Mouse (Mus musculus) kidney, embryonic 14.5 days (tissue): ENCODE data around the gene Irf3. TPM values are rescaled to one million over a fixed set of nuclear protein-coding genes. Genes with fewer than 3 reads are reported as not detected.

ENCODE experiments used
- ATAC-seq: fragments of 200-750 bp; cut with Nextera tagmentation; 2 replicates; pipeline ENCODE4 v1.8.0; 2017; ENCODE audit warnings: moderate number of reproducible peaks, mild to moderate bottlenecking, moderate TSS enrichment, moderate library complexity; ENCODE audit not compliant: low FRiP score, low TSS enrichment
- H3K27ac ChIP-seq: fragments of 300-500 bp; sonication (generic); 2 replicates; pipeline ENCODE4 v1.5.1; 2014; ENCODE audit warnings: low read depth, mild to moderate bottlenecking, low read length, moderate library complexity, mixed read lengths
- H3K27me3 ChIP-seq: fragments of 300-500 bp; sonication (generic); 2 replicates; pipeline ENCODE4 v1.6.1; 2014; ENCODE audit warnings: mild to moderate bottlenecking, low read length; ENCODE audit not compliant: control insufficient read depth, insufficient read depth
- H3K36me3 ChIP-seq: fragments of 300-500 bp; sonication (generic); 2 replicates; pipeline ENCODE4 v1.6.1; 2014; ENCODE audit warnings: low read length, mixed read lengths; ENCODE audit not compliant: control insufficient read depth, insufficient read depth
- H3K4me1 ChIP-seq: fragments of 300-500 bp; sonication (generic); 2 replicates; pipeline ENCODE4 v1.6.1; 2014; ENCODE audit warnings: low read length, mixed read lengths; ENCODE audit not compliant: control insufficient read depth, insufficient read depth
- H3K4me2 ChIP-seq: fragments of 300-500 bp; sonication (generic); replicated peaks from 2 replicates; pipeline ENCODE4 v1.6.1; 2014; ENCODE audit warnings: low read depth, mild to moderate bottlenecking, low read length
- H3K4me3 ChIP-seq: fragments of 300-500 bp; sonication (generic); 2 replicates; pipeline ENCODE4 v1.5.1; 2014; ENCODE audit warnings: mild to moderate bottlenecking, low read length
- H3K9ac ChIP-seq: fragments of 300-500 bp; sonication (generic); 2 replicates; pipeline ENCODE4 v1.6.1; 2014; ENCODE audit warnings: low read depth, mild to moderate bottlenecking, low read length, moderate library complexity
- H3K9me3 ChIP-seq: fragments of 300-500 bp; sonication (generic); 2 replicates; pipeline ENCODE4 v1.6.1; 2016; ENCODE audit warnings: low read length; ENCODE audit not compliant: control insufficient read depth
- WGBS: fragments of 180-500 bp; shearing (Covaris S2); extraction: QIAGEN DNeasy Blood & Tissue Kit; methylation state at CpG from one replicate; pipeline ENCODE4 v1.1.7; 2014; 5-methylcytosine and 5-hydroxymethylcytosine counted together
- polyA plus RNA-seq: library from polyadenylated mRNA; unstranded; fragments of >200 nt; fragmentation: Nextera tagmentation; extraction: Ambion mirVana; gene quantifications from 2 replicates; pipeline ENCODE4 v1.2.1, GENCODE M21; 2014

The Irf3 gene
- polyA plus RNA-seq, 1 experiment from 2014 or later: 81.6 TPM

DNA sequence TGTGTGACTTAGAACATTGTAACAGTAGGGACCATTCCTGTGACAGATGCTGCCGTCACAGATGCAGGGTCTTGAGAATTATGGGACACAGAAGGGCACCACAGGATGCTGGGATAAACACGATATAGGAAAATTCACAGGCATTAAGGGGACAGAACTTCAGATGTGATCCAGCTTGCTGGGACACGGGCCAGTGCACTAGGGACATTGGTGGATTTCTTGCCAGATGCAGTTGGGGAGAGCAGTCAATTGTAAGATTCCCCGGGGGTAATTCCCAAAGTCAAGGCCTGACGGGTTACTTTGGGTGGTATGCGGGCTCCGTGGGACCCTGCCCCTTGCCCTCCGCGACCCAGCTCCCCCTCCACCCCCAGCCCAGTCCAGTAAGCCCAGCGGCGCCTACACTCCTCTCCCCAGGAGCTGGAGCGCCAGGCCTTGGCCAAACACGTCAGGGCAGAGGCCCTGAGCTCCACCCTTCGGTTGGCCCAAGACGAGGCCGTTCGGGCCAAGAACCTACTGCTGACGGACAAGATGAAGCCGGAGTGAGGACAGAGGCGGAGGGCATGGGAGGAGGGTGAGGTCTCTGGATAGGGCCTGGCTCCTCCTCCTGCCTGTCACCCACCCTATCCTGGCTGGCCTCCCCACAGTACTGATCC is 40.1 kb upstream of the Irf3 start:
- H3K4me1 ChIP-seq: 0 out of 2 replicates have a peak, but pooled peaks cover under 1% of the 10 kb centered on the region
- no peak overlapping the region for H3K27ac ChIP-seq
- H3K27me3 ChIP-seq: no peaks in the 10 kb centered on the region
- no peak overlapping the region for H3K4me3 ChIP-seq
- no peak overlapping the region for H3K9ac ChIP-seq
- no peak overlapping the region for H3K4me2 ChIP-seq
- WGBS: 67% methylated on average over 20 of the region's 20 CpGs
- no peaks in the 10 kb centered on the region for H3K9me3 ChIP-seq
- H3K36me3 ChIP-seq: peaks cover 4% of the 10 kb centered on the region; the same call in 1 of the 2 replicates
- ATAC-seq: no peak

DNA sequence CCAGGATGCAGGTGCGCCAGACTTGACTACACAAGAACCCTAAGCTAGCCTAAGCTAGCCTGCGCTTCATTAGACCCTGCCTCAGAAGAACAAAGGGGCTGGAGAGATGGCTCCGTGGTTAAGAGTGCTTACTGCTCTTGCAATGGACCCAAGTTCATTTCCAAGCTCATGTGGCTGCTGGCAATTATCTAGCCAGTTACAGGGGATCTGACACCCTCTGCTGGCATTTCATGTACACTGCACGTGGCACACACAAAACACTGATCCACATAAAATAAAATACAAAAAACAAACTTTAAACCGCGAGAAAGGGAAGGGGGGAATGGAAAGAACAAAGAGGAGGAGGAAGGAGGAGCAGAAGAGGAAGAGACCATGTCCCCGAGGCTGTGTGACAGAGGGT is 39.2 kb upstream of the Irf3 start:
- Histone ChIP-seq H3K27me3 (no peaks in the 10 kb centered on the region), H3K9ac (no peak overlapping the region), H3K4me1 (no peaks in the 10 kb centered on the region), H3K27ac (no peak overlapping the region), H3K4me3 (no peak overlapping the region), H3K36me3 (peaks cover 11% of the 10 kb centered on the region; the same call in 1 of the 2 replicates), H3K4me2 (no peak overlapping the region), H3K9me3 (no peaks in the 10 kb centered on the region)
- ATAC-seq: no peak
- 59% methylated on average over 7 of the region's 7 CpGs for WGBS

DNA sequence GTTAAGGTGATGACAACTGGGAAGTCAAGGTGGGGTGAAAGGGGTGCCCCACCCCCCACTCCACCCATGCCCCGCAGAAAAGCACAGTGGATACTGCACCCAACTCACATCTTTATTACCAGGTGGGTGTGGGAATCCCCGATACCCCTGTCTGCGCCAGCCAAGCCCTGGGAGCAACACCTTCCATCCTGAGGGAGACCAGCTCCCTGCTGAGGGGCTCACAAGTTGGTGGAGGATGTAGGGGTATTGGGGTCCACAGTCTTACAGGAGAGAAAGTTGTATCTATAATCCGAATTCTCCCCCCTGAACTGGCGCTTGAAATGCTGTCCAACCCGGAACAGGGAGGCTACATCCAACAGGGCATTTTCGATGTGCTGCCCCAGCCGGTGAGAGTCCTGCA is 38.2 kb upstream of the Irf3 start:
- WGBS: 90% methylated on average over 8 of the region's 8 CpGs
- Histone ChIP-seq H3K27ac (no peak overlapping the region), H3K9ac (no peak overlapping the region), H3K27me3 (no peaks in the 10 kb centered on the region), H3K4me2 (no peak overlapping the region), H3K36me3 (peaks cover 15% of the 10 kb centered on the region; the same call in 1 of the 2 replicates), H3K9me3 (no peaks in the 10 kb centered on the region), H3K4me1 (no peaks in the 10 kb centered on the region), H3K4me3 (no peak overlapping the region)
- no peak for ATAC-seq

DNA sequence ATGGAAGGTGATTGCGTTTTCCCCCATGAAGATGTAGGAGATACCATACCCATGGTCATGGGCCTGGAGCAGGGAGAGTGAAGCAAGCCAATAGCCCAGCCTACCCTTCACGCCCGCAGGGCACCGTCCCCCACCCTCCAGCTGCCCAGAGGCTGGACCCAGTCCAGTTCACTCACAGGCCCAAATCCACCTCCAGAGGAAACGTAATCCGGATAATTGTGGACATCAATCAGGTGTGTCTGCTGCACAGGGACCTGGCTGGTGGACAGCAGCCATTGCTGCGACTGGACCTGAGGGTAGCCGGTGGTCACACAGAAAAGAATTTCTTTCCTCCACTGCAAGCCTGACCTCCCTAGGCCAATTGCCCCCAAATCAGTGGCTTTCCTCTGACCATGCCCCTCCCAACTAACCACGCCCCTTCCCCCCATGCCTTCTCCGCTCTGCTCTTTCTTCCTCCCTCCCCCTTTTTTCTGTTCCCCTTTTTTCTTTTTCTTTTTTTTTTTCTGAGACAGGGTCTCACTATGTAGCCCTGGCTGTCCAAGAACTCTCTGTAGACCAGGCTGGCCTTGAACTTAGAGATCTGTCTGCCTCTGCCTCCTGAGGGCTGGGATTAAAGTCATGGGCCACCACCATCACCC is 37.5 kb upstream of the Irf3 start:
- Histone ChIP-seq H3K27me3 (no peaks in the 10 kb centered on the region), H3K4me2 (no peak overlapping the region), H3K4me1 (no peaks in the 10 kb centered on the region), H3K9me3 (no peaks in the 10 kb centered on the region), H3K4me3 (no peak overlapping the region), H3K36me3 (peaks cover 15% of the 10 kb centered on the region; the same call in 1 of the 2 replicates), H3K27ac (no peak overlapping the region), H3K9ac (no peak overlapping the region)
- ATAC-seq: no peak
- WGBS: 77% methylated on average over 10 of the region's 10 CpGs

DNA sequence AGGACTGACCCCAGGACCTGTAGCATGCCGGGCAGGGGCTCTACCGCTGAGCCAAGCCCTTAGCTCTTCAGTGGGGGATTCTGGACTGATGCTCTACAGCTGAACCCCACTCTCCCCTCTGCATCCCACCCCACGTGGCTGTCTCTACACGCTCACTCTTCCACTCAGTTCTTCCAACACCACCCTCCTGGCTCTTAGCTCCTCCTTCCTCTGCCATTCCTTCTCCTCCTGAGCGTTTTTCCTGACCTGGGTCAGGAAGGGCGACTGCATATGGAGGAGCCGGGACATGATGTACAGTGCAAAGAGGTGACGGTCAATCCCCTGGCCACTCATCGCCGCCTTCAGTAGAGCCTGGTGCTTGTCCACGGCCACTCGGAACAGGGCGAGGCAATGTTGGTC is 36.9 kb upstream of the Irf3 start:
- Histone ChIP-seq H3K4me2 (no peak overlapping the region), H3K4me3 (no peak overlapping the region), H3K27me3 (no peaks in the 10 kb centered on the region), H3K4me1 (no peaks in the 10 kb centered on the region), H3K9ac (no peak overlapping the region), H3K27ac (no peak overlapping the region), H3K36me3 (peaks cover 19% of the 10 kb centered on the region), H3K9me3 (no peaks in the 10 kb centered on the region)
- no peak for ATAC-seq
- 81% methylated on average over 13 of the region's 13 CpGs for WGBS

DNA sequence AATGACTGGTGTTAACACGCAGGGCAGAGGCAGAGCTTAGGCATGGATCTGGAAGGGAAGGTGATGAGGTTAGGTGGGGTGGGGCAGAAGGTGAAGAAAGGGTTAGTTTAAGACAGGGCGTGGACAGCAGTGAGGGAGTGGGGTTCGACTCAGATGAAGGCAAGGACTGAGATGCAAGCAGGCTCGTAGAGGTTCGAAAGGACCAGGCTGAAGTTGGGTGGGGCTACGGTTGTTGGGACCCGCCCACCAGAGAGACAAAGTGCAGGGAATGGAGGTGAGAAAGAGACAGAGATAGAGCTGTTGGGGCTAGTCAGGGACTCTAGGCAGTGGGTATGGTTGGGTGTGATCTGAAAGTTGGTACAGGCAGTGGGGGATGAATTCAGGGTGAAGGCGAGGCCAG is 35.1 kb upstream of the Irf3 start:
- no peak for ATAC-seq
- H3K36me3 ChIP-seq: peaks cover 24% of the 10 kb centered on the region
- WGBS: 68% methylated on average over 8 of the region's 8 CpGs
- H3K27ac ChIP-seq: no peak overlapping the region
- H3K4me3 ChIP-seq: no peak overlapping the region
- H3K27me3 ChIP-seq: no peaks in the 10 kb centered on the region
- no peak overlapping the region for H3K4me2 ChIP-seq
- H3K9me3 ChIP-seq: no peaks in the 10 kb centered on the region
- H3K9ac ChIP-seq: no peak overlapping the region
- H3K4me1 ChIP-seq: no peaks in the 10 kb centered on the region

DNA sequence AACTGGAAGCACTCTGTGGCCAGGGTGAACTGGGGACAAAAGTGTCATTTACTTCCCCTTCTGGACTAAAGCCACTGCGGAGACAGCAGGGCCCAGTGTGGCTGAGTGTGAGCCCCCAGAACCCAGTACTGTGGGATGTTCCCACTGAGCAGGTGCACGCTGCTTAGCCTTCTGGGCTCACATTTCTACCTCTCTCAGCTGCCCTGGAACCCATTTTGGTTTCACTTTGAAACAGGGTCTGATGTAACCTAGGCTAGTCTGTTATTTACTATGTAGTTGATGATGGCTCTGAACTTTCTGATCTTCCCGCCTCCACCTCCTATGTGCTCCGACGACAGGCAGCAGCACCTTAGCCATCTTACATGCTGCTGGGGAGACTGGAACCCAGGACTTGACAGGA is 34.6 kb upstream of the Irf3 start:
- Histone ChIP-seq H3K9me3 (no peaks in the 10 kb centered on the region), H3K9ac (no peak overlapping the region), H3K27ac (no peak overlapping the region), H3K4me1 (no peaks in the 10 kb centered on the region), H3K4me2 (no peak overlapping the region), H3K27me3 (no peaks in the 10 kb centered on the region), H3K4me3 (no peak overlapping the region), H3K36me3 (peaks cover 26% of the 10 kb centered on the region)
- no peak for ATAC-seq
- WGBS: 95% methylated on average over 5 of the region's 5 CpGs

DNA sequence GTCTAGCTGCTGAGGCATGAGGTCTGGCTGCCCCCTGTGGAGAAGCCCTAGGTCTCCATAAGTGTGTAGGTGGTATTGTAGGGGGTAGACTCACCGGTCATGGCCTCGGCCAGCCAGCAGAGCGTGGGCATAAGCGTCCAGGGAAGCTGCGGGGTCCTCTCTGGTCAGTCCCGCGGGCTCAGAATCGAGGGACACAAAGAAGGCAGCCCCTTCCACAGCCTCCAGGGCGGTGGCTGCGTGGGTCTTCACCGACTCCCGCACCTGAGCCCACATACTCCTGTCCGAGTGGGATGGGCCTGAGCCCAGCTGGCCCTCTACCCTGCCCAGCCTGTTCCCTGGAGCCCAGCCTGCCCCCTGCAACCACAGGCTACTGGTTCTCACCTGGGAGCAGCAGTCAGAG is 32.5 kb upstream of the Irf3 start:
- ATAC-seq: no peak
- H3K4me1 ChIP-seq: peaks cover 5% of the 10 kb centered on the region; the same call in 1 of the 2 replicates
- H3K27me3 ChIP-seq: no peaks in the 10 kb centered on the region
- H3K9ac ChIP-seq: no peak overlapping the region
- no peak overlapping the region for H3K4me2 ChIP-seq
- no peak overlapping the region for H3K27ac ChIP-seq
- H3K4me3 ChIP-seq: no peak overlapping the region
- H3K36me3 ChIP-seq: peaks cover 27% of the 10 kb centered on the region
- 95% methylated on average over 13 of the region's 13 CpGs for WGBS
- no peaks in the 10 kb centered on the region for H3K9me3 ChIP-seq

DNA sequence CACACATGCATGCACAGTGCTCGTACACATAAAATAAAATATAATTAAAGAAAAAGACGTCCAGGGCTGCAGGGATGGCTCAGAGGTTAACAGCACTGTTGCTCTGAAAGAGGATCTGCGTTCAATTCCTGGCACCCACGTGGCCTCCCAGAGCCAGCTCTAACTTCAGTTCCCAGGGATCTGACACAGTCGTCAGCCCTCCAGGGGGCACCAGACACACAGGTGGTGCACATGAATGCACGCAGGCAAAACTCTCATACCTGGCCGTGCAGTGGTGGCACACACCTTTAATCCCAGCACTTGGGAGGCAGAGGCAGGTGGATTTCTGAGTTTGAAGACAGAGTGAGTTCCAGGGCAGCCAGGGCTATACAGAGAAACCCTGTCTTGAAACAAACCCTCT is 31.5 kb upstream of the Irf3 start:
- H3K4me2 ChIP-seq: no peak overlapping the region
- no peak overlapping the region for H3K27ac ChIP-seq
- no peaks in the 10 kb centered on the region for H3K27me3 ChIP-seq
- no peak for ATAC-seq
- H3K36me3 ChIP-seq: peaks cover 27% of the 10 kb centered on the region
- H3K9me3 ChIP-seq: no peaks in the 10 kb centered on the region
- H3K4me3 ChIP-seq: no peak overlapping the region
- WGBS: 81% methylated on average over 7 of the region's 7 CpGs
- peaks cover 8% of the 10 kb centered on the region for H3K4me1 ChIP-seq
- H3K9ac ChIP-seq: no peak overlapping the region
